Mouse (Mus musculus) mouse trophoblast stem cell (cell line): ENCODE measurements around the gene Sema4d.
"Not testable (repeated sequence)": the region's sequence is repeated elsewhere in the genome, so short reads cannot be mapped to it uniquely, and the experiment has no call there.

Source experiments
- in situ Hi-C, 2 experiments: fragments of 300-500 bp; cut with MseI, MboI; formaldehyde crosslinking; loops; 2 replicates in 1 of 2; 3 replicates in 1 of 2; pipeline ENCODE4 v1.15.1; 2025

Sema4d gene

GRCm38 (mm10) chr13:51681634-51682033, 111.9 kb downstream of the Sema4d start:
- in situ Hi-C loops = no loop called here

GRCm38 (mm10) chr13:51681076-51681475, 112.5 kb downstream of the Sema4d start:
- in situ Hi-C loops = no loop called here

- in situ Hi-C loops = no loop called here
Observed at GRCm38 (mm10) chr13:51679332-51679731, 114.2 kb downstream of the Sema4d start.

GRCm38 (mm10) chr13:51678687-51679086, 114.9 kb downstream of the Sema4d start:
- in situ Hi-C loops = no loop called here

- in situ Hi-C loops = no loop called here
Observed at GRCm38 (mm10) chr13:51677630-51678185, 115.8 kb downstream of the Sema4d start.

- in situ Hi-C loops = no loop called here
Observed at GRCm38 (mm10) chr13:51677041-51677440, 116.5 kb downstream of the Sema4d start.

GRCm38 (mm10) chr13:51676641-51677040, 116.9 kb downstream of the Sema4d start:
- in situ Hi-C loops = no loop called here

- in situ Hi-C loops = not testable (repeated sequence)
Observed at GRCm38 (mm10) chr13:51668195-51668594, 125.4 kb downstream of the Sema4d start.

- in situ Hi-C loops = no loop called here
Observed at GRCm38 (mm10) chr13:51663561-51663960, 130.0 kb downstream of the Sema4d start.

- in situ Hi-C loops = no loop called here
Observed at GRCm38 (mm10) chr13:51659573-51659972, 134.0 kb downstream of the Sema4d start.

GRCm38 (mm10) chr13:51658094-51658493, 135.5 kb downstream of the Sema4d start:
- in situ Hi-C loops = no loop called here

- in situ Hi-C loops = no loop called here
Observed at GRCm38 (mm10) chr13:51656516-51657235, 136.9 kb downstream of the Sema4d start.

- in situ Hi-C loops = no loop called here
Observed at GRCm38 (mm10) chr13:51653961-51654360, 139.6 kb downstream of the Sema4d start.

GRCm38 (mm10) chr13:51653159-51653558, 140.4 kb downstream of the Sema4d start:
- in situ Hi-C loops = no loop called here

- in situ Hi-C loops = no loop called here
Observed at GRCm38 (mm10) chr13:51651408-51652064, 142.0 kb downstream of the Sema4d start, which contains the start of gene Secisbp2. TSS of gene Secisbp2 (plus strand) at chr13:51651697.

- in situ Hi-C loops = no loop called here
Observed at GRCm38 (mm10) chr13:51649740-51650139, 143.8 kb downstream of the Sema4d start.

GRCm38 (mm10) chr13:51648237-51648636, 145.3 kb downstream of the Sema4d start:
- in situ Hi-C loops = no loop called here

GRCm38 (mm10) chr13:51647770-51648169, 145.8 kb downstream of the Sema4d start:
- in situ Hi-C loops = no loop called here

GRCm38 (mm10) chr13:51646362-51647027, 147.1 kb downstream of the Sema4d start:
- in situ Hi-C loops = no loop called here

GRCm38 (mm10) chr13:51645872-51646271, 147.7 kb downstream of the Sema4d start:
- in situ Hi-C loops = no loop called here

GRCm38 (mm10) chr13:51644829-51645789, 148.4 kb downstream of the Sema4d start, which contains the start of gene Cks2:
TSS of gene Cks2 (plus strand) at chr13:51645232.
- in situ Hi-C loops = no loop called here
